Mouse (Mus musculus) neural tube, embryonic 13.5 days (tissue): ENCODE measurements around the gene Fggy. TPM values are rescaled to one million over a fixed set of nuclear protein-coding genes. Genes with fewer than 3 reads are reported as not detected.

Experiments
- ATAC-seq: fragments of 200-750 bp; cut with Nextera tagmentation; 2 replicates; pipeline ENCODE4 v1.8.0; 2017; ENCODE audit warnings: low read depth, mild to moderate bottlenecking, moderate TSS enrichment, moderate library complexity
- H3K27ac ChIP-seq: fragments of 300-500 bp; sonication (generic); replicated peaks from 2 replicates; pipeline ENCODE4 v1.5.1; 2015; ENCODE audit warnings: moderate library complexity, mild to moderate bottlenecking, inconsistent platforms
- H3K27me3 ChIP-seq: fragments of 300-500 bp; sonication (generic); 2 replicates; pipeline ENCODE4 v1.6.1; 2015; ENCODE audit warnings: mild to moderate bottlenecking, inconsistent platforms
- H3K36me3 ChIP-seq: fragments of 300-500 bp; sonication (generic); 2 replicates; pipeline ENCODE4 v1.6.1; 2015; ENCODE audit warnings: mild to moderate bottlenecking, inconsistent platforms
- H3K4me1 ChIP-seq: fragments of 300-500 bp; sonication (generic); replicated peaks from 2 replicates; pipeline ENCODE4 v1.6.1; 2015; ENCODE audit warnings: inconsistent platforms
- H3K4me2 ChIP-seq: fragments of 300-500 bp; sonication (generic); 2 replicates; pipeline ENCODE4 v1.6.1; 2015; ENCODE audit warnings: inconsistent platforms, mild to moderate bottlenecking, moderate library complexity
- H3K4me3 ChIP-seq: fragments of 300-500 bp; sonication (generic); 2 replicates; pipeline ENCODE4 v1.5.1; 2015; ENCODE audit warnings: mild to moderate bottlenecking, inconsistent platforms
- H3K9ac ChIP-seq: fragments of 300-500 bp; sonication (generic); 2 replicates; pipeline ENCODE4 v1.6.1; 2015; ENCODE audit warnings: moderate library complexity, mild to moderate bottlenecking, inconsistent platforms
- H3K9me3 ChIP-seq: fragments of 300-500 bp; sonication (generic); 2 replicates; pipeline ENCODE4 v1.6.1; 2016; ENCODE audit warnings: inconsistent platforms
- WGBS: fragments of 180-500 bp; shearing (Covaris S2); methylation state at CpG from one replicate; pipeline ENCODE4 v1.1.7; 2015; 5-methylcytosine and 5-hydroxymethylcytosine counted together
- polyA plus RNA-seq: library from polyadenylated mRNA; unstranded; fragments of >200 nt; fragmentation: Nextera tagmentation; extraction: Ambion mirVana; gene quantifications from 2 replicates; pipeline ENCODE4 v1.2.1, GENCODE M21; 2015

The Fggy gene
- polyA plus RNA-seq, 1 experiment from 2014 or later, result 6.9 TPM

DNA sequence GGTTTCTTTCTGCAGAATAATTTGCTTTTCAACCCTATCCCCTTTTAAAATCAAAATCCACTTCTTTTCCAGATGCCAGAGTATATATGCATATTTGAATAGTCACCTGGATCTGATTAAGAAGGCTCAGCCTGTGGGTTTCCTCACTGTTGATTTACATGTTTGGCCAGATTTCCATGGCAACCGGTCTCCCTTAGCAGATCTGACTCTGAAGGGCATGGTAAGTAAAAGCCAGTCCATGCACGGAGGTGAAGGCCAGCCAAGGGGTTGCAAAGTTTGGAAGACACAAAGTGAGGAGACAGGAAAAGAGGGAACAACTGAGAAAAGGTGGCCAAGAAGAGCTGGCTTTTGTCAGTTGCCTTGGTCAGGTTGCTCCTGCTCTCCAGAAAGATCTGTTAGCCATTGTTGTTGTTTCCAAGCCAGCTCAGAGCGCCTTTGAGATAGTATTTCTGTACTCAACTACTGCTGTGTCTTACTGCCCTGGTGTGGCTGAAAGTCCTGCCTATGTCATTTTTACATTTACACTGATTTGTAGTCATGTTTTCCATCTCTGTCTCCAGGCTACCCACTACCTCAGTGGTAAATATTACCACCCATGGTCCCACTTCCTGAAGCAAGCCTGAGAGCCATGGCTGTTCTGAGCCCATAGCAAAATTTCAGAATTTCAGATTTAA, 264.7 kb downstream of the Fggy start:
- Histone ChIP-seq H3K27ac (no peak overlapping the region), H3K36me3 (no peaks in the 10 kb centered on the region), H3K4me1 (peaks cover 9% of the 10 kb centered on the region; the same call in 1 of the 2 replicates), H3K9me3 (no peaks in the 10 kb centered on the region), H3K4me3 (no peak overlapping the region), H3K27me3 (no peaks in the 10 kb centered on the region), H3K4me2 (no peak overlapping the region), H3K9ac (no peak overlapping the region)
- no peak for ATAC-seq
- 68% methylated on average over 3 of the region's 3 CpGs for WGBS

DNA sequence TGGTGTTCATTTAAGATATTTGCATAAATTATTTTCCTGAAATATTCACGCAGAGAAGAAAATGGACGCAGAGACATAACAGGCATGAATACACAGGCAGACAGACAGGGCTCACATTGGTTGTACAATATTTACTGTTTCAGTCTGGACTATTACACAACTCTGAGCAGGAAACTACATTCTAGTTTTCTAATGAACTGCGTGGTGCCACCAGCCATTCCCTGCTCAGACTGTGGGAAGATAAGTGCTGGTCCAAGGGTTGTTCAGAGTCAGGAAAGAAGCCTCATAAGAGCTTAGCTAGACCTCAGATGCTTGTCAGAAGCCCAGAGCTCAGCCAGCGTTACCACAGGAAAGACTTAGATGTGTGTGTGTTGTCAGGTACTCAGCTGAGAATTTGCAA, 270.9 kb downstream of the Fggy start:
- H3K4me2 ChIP-seq, result no peak overlapping the region
- H3K36me3 ChIP-seq, result no peaks in the 10 kb centered on the region
- H3K9ac ChIP-seq, result no peak overlapping the region
- H3K4me3 ChIP-seq, result no peak overlapping the region
- no peaks in the 10 kb centered on the region for H3K9me3 ChIP-seq
- H3K27me3 ChIP-seq, result no peaks in the 10 kb centered on the region
- ATAC-seq, result no peak
- no peak overlapping the region for H3K27ac ChIP-seq
- 94% methylated on average over 4 of the region's 4 CpGs for WGBS
- no peaks in the 10 kb centered on the region for H3K4me1 ChIP-seq

DNA sequence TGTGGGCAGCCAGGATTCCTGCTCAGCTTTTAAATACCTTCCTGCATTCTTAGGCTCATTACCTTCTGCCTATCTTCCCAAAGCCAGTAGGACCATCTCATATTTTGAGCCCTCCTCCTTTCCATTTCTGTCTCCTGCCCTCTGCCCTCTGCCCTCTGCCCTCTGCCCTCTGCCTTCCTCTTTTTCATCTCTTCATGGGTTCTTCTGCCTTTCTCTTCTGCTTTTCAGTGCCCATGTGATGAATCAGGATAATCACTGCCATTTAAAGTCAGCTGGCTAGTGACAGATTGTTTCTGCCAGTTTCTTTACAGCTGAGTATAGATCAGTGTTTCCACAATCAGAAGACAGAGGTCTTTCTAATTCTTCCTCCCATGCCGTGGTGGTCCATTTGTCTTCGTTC, 273.0 kb downstream of the Fggy start:
- Histone ChIP-seq H3K4me3 (no peak overlapping the region), H3K27me3 (no peaks in the 10 kb centered on the region), H3K4me2 (no peak overlapping the region), H3K27ac (no peak overlapping the region), H3K9me3 (no peaks in the 10 kb centered on the region), H3K4me1 (no peaks in the 10 kb centered on the region), H3K9ac (no peak overlapping the region), H3K36me3 (no peaks in the 10 kb centered on the region)
- ATAC-seq, result no peak
- 52% methylated on average over 2 of the region's 2 CpGs for WGBS

DNA sequence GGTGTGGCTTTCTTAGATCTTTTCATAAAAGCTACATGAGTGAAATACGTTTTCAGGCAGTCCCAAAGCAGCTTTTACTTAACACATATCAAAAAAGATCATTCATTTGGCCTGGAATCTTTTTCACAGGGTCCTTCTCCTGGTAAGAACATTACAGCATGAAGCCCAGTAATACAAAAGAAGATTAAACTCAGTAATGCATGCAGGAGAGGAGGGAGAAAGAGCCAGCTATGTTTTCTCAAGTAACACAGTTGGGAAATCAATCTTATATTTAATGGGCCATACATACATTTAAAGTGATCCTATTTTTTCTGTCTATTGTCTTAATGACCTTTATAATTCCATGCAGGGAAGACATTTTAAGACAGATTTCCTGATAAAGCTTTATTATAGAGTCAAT, 282.6 kb downstream of the Fggy start:
- Histone ChIP-seq H3K36me3 (no peaks in the 10 kb centered on the region), H3K9me3 (no peaks in the 10 kb centered on the region), H3K4me3 (no peak overlapping the region), H3K9ac (no peak overlapping the region), H3K27ac (no peak overlapping the region), H3K27me3 (no peaks in the 10 kb centered on the region), H3K4me2 (no peak overlapping the region), H3K4me1 (no peaks in the 10 kb centered on the region)
- WGBS, result 77% methylated on average over 1 of the region's 1 CpGs
- ATAC-seq, result no peak

DNA sequence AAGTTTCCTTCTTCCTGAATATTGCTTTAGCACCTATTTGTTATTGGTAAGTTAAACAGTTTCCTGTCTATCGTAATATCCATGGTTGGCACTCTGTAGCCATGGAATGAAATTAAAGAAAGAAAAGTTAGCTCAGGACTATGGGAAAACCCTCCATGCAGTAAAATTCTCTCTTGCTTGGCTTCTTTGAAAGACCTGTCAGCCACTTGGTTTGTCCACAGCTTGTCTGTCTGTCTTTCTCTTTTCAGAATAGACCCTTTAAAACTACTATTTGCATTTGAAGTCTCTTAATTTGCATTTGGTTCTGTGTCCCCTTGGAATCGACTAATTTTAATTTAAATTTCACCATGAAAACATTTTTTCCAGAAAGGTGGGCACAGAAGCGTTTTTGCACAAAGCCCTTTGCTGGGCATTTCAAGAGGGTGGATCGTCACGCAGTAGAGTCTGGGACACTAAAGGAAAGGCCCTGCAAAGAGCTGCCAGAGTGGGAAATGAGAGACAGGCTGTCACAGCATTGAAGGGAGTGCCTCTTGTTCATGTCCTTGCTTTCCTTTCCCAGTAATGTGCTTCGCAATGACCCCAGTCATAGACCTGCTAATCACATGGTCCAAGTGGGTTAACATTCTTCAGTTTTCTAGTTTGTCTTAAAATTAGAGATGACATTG, 283.2 kb downstream of the Fggy start:
- H3K4me3 ChIP-seq, result no peak overlapping the region
- ATAC-seq, result no peak
- no peak overlapping the region for H3K9ac ChIP-seq
- H3K4me1 ChIP-seq, result no peaks in the 10 kb centered on the region; the same call in 1 of the 2 replicates
- no peaks in the 10 kb centered on the region for H3K36me3 ChIP-seq
- 71% methylated on average over 6 of the region's 6 CpGs for whole genome bisulfite sequencing
- no peaks in the 10 kb centered on the region for H3K9me3 ChIP-seq
- no peak overlapping the region for H3K4me2 ChIP-seq
- H3K27ac ChIP-seq, result no peak overlapping the region
- H3K27me3 ChIP-seq, result no peaks in the 10 kb centered on the region

DNA sequence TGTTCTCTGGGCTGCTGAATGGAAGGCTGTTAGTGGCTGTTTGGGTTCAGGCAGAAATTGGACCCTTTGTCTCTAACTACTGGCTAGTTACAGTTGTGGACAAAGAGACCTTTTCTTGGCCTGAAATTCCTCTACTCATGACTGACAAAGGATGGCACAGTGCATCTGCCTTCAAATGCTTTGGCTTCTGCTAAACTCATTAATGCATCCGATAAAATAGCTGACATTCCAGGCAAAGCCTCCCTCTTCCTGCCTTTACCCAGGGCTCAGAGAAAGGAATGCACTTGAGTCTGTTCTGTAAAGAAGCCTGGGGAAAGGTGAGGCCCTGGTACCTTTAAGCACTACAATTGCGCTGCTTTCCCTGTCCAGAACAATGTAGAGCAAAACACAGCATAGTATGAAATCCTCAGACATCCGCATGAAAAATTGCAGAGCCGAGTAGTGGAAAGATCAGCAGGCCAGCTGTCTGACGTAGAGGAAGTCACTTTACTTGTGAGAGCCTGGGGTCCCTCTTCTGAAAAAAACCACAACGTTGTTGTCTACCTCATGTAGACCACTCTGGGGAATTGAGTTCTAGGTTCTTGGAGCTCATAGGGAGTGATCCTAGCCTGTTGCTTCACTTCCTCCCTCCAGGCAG, 288.8 kb downstream of the Fggy start:
- Histone ChIP-seq H3K4me3 (no peak overlapping the region), H3K27me3 (no peaks in the 10 kb centered on the region), H3K27ac (no peak overlapping the region), H3K36me3 (no peaks in the 10 kb centered on the region), H3K9me3 (no peaks in the 10 kb centered on the region), H3K4me2 (no peak overlapping the region), H3K4me1 (peaks cover 4% of the 10 kb centered on the region), H3K9ac (no peak overlapping the region)
- 54% methylated on average over 6 of the region's 6 CpGs for WGBS
- ATAC-seq, result no peak

DNA sequence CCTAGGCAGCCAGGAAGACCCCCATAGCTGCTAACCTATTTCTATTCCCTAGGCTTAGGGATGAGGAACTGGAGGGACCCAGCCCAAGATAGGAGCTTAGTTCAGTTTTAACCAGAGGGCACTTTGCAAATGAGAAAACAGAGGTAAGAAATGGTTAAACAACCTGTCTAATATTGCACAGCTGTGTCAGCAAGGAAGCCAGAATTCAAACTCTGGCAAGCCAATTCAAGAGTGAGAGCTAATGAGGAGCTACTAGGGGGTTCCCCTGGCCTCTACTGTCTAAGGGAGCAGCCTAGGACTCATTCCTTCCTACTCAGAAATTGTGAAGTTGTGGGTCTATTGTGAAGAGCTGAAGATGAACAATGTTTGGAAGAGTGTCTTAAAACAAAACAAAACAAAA, 289.9 kb downstream of the Fggy start:
- H3K9ac ChIP-seq, result no peak overlapping the region
- H3K4me2 ChIP-seq, result no peak overlapping the region
- H3K4me3 ChIP-seq, result no peak overlapping the region
- peaks cover 4% of the 10 kb centered on the region for H3K4me1 ChIP-seq
- no peak for ATAC-seq
- no peaks in the 10 kb centered on the region for H3K9me3 ChIP-seq
- no peak overlapping the region for H3K27ac ChIP-seq
- H3K27me3 ChIP-seq, result no peaks in the 10 kb centered on the region
- no peaks in the 10 kb centered on the region for H3K36me3 ChIP-seq

DNA sequence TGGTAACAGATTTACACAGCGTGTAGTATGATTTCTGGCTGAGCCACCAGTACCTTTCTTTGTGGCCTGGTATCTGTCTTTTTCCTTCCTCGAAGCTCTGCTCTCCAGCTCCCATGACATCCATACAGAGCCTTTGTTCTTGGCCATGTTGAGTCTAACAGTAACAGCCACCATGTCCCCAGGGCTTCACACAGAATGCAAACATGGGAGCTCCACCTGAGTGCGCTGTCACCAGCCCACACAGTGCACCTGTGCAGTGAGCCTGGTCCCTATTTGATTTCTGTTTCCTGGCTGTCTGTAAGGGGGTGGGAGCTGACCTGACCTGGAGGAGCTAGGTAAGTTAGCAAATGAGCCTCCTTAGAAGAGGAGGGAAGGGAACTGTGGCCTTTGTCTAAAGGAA, 290.4 kb downstream of the Fggy start:
- Histone ChIP-seq H3K36me3 (no peaks in the 10 kb centered on the region), H3K9me3 (no peaks in the 10 kb centered on the region), H3K9ac (no peak overlapping the region), H3K4me1 (peaks cover 4% of the 10 kb centered on the region), H3K27ac (no peak overlapping the region), H3K4me3 (no peak overlapping the region), H3K4me2 (no peak overlapping the region), H3K27me3 (no peaks in the 10 kb centered on the region)
- no peak for ATAC-seq
- WGBS, result 84% methylated on average over 3 of the region's 3 CpGs

DNA sequence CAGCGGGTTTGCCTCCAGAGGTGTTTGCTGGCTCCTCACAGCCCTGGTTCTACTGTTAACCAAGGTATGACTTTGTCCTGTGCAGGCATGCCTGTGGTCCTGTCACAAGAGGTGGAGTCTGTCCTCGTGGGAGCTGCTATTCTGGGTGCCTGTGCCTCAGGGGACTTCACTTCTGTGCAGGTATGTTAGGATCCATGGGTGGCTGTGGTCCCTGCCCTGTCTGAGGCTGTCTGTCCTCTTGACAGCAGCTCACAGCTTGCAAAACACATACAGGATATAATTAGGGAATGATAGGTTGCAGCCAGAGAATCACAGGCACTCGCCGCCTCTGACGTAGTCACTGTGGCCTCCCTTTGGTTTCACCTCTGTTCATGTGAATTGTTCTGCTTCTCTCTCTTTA, 292.2 kb downstream of the Fggy start:
- no peak overlapping the region for H3K4me2 ChIP-seq
- WGBS, result 86% methylated on average over 5 of the region's 5 CpGs
- H3K4me1 ChIP-seq, result peaks cover 4% of the 10 kb centered on the region
- H3K9ac ChIP-seq, result no peak overlapping the region
- ATAC-seq, result no peak
- H3K36me3 ChIP-seq, result no peaks in the 10 kb centered on the region
- H3K27ac ChIP-seq, result no peak overlapping the region
- H3K27me3 ChIP-seq, result no peaks in the 10 kb centered on the region
- no peak overlapping the region for H3K4me3 ChIP-seq
- no peaks in the 10 kb centered on the region for H3K9me3 ChIP-seq

DNA sequence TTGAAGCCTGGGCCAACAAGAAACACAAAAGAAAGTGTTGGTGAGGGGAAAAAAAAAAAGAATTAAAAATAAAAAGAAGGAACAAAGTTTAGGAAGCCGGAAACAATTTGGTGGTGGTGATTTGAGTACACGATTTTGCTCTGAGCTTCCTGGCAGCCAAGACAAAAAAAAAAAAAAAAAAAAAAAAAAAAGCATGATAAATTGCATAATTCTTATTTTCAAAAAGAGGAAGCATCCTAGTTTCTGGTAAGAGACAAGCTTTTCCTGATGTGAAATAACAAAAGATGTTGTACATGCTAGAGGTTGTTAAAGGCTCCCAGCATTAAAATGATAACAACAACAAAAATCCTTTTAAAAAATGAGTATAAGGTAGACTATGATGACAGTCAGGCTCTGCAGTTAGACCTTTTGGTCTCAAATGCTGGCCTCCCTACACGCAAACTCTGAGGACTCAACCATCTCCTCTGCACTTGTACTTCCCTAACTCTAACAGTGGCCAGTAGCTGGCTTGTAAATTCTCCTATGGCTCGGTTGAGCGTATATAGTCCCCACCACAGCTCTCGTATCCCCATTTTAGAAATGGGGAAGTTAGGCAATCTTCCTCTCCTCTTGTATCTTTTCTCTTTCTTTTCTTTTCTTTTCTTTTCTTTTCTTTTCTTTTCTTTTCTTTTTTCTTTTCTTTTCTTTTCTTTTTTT, 292.9 kb downstream of the Fggy start:
- Histone ChIP-seq H3K9me3 (no peaks in the 10 kb centered on the region), H3K27me3 (no peaks in the 10 kb centered on the region), H3K4me3 (no peak overlapping the region), H3K4me2 (no peak overlapping the region), H3K9ac (no peak overlapping the region), H3K36me3 (no peaks in the 10 kb centered on the region), H3K4me1 (peaks cover 4% of the 10 kb centered on the region), H3K27ac (no peak overlapping the region)
- no peak for ATAC-seq
- 97% methylated on average over 6 of the region's 6 CpGs for WGBS

DNA sequence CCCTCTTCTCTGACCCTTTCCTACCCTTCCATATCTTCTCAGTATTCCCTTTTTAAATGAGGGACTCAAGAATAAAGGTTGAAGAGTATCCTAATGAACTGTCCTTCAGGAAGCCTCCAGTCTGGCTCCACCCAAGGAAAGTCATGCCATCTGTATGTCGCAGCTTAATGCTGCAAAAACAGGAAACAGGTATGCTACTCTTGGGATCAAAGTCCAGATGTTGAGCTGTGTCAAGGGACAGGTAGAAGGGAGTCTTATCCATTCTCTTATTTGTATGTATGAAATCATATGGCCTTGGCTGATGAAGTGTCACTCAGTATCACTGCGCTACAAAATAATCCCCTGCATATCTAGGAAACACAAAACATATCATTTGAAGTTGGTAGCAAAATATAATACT, 294.9 kb downstream of the Fggy start:
- Histone ChIP-seq H3K4me2 (no peak overlapping the region), H3K36me3 (no peaks in the 10 kb centered on the region), H3K9ac (no peak overlapping the region), H3K4me1 (no peaks in the 10 kb centered on the region), H3K9me3 (no peaks in the 10 kb centered on the region), H3K27ac (no peak overlapping the region), H3K4me3 (no peak overlapping the region), H3K27me3 (no peaks in the 10 kb centered on the region)
- WGBS, result 92% methylated on average over 2 of the region's 2 CpGs
- no peak for ATAC-seq

DNA sequence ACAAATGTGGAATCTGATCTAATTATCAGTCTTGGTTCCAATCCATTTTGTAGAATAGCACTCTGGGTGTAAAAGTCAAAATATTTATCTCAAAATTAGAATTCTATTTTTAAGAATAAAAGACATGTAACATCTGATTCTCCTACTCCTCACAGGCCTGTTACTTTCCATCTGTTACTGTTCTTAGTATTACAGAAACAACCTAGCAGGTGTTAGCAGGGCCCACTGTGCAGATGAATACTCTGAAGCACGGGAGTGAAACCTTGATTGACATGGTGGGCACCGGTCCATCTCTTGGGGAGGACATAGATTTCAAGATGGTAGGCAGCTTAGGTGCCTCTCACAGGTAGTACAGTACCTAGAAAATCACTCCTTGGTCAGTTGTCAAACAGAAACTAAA, 298.7 kb downstream of the Fggy start:
- H3K4me3 ChIP-seq, result no peak overlapping the region
- H3K4me2 ChIP-seq, result no peak overlapping the region
- H3K9ac ChIP-seq, result no peak overlapping the region
- no peaks in the 10 kb centered on the region for H3K36me3 ChIP-seq
- H3K4me1 ChIP-seq, result peaks cover 8% of the 10 kb centered on the region; the same call in 1 of the 2 replicates
- H3K9me3 ChIP-seq, result no peaks in the 10 kb centered on the region
- WGBS, result 84% methylated on average over 2 of the region's 2 CpGs
- no peak overlapping the region for H3K27ac ChIP-seq
- H3K27me3 ChIP-seq, result no peaks in the 10 kb centered on the region
- no peak for ATAC-seq
